Mouse (Mus musculus): ENCODE data around the gene Gm42674.

- TF ChIP-seq CTCF (IDR thresholded peaks at IDR 0.05; ENCODE audit: borderline replicate concordance, control insufficient read depth, extremely low read depth, insufficient read depth, low read length, poor library complexity), result no peak
- no peak for TF ChIP-seq POLR2A (IDR thresholded peaks at IDR 0.05; ENCODE audit: control insufficient read depth, extremely low read depth, insufficient read depth, low read length, poor library complexity)
These were observed 26.4 kb upstream of the Gm42674 start for GRCm38 (mm10) chr3:90575320-90575719.

Measured in thymus, adult 2 months (tissue).